Mouse (Mus musculus) forebrain, embryonic 14.5 days (tissue): ENCODE measurements at regions not wholly inside any gene's neighbourhood (a gene's known extent, or its start where the extent isn't known, plus 50 kb on each side); places are given as distances from the start of the nearest gene placed in this dataset.

Experiments
- ATAC-seq: fragments of 200-750 bp; cut with Nextera tagmentation; 2 replicates; pipeline ENCODE4 v1.8.0; 2017; ENCODE audit warnings: mild to moderate bottlenecking, moderate library complexity
- DNase-seq: peaks from one replicate; pipeline ENCODE4 v3.0.0-alpha.2; 2015; ENCODE audit warnings: low spot score
- H3K27ac ChIP-seq: fragments of 300-500 bp; sonication (generic); 2 replicates; pipeline ENCODE4 v1.5.1; 2014; ENCODE audit warnings: low read depth, mild to moderate bottlenecking, control low read depth, low read length, moderate library complexity
- H3K27me3 ChIP-seq: fragments of 300-500 bp; sonication (generic); replicated peaks from 2 replicates; pipeline ENCODE4 v1.6.1; 2014; ENCODE audit warnings: low read length, control low read depth, mixed read lengths; ENCODE audit not compliant: control insufficient read depth, insufficient read depth
- H3K36me3 ChIP-seq: fragments of 300-500 bp; sonication (generic); 2 replicates; pipeline ENCODE4 v1.6.1; 2014; ENCODE audit warnings: low read length, control low read depth; ENCODE audit not compliant: control insufficient read depth, insufficient read depth
- H3K4me1 ChIP-seq: fragments of 300-500 bp; sonication (generic); 2 replicates; pipeline ENCODE4 v1.6.1; 2014; ENCODE audit warnings: antibody characterized with exemption, low read length, control low read depth; ENCODE audit not compliant: control insufficient read depth, insufficient read depth
- H3K4me2 ChIP-seq: fragments of 300-500 bp; sonication (generic); 2 replicates; pipeline ENCODE4 v1.6.1; 2014; ENCODE audit warnings: mild to moderate bottlenecking, control low read depth, low read length
- H3K4me3 ChIP-seq: fragments of 300-500 bp; sonication (generic); 2 replicates; pipeline ENCODE4 v1.5.1; 2014; ENCODE audit warnings: low read depth, low read length, control low read depth
- H3K9ac ChIP-seq: fragments of 300-500 bp; sonication (generic); 2 replicates; pipeline ENCODE4 v1.6.1; 2014; ENCODE audit warnings: mild to moderate bottlenecking, low read length, control low read depth, moderate library complexity
- H3K9me3 ChIP-seq: fragments of 300-500 bp; sonication (generic); replicated peaks from 2 replicates; pipeline ENCODE4 v1.6.1; 2016; ENCODE audit warnings: low read length, control low read depth, mixed read lengths; ENCODE audit not compliant: control insufficient read depth
- WGBS: fragments of 180-500 bp; shearing (Covaris S2); extraction: QIAGEN DNeasy Blood & Tissue Kit; methylation state at CpG from one replicate; pipeline ENCODE4 v1.1.7; 2014; 5-methylcytosine and 5-hydroxymethylcytosine counted together

DNA sequence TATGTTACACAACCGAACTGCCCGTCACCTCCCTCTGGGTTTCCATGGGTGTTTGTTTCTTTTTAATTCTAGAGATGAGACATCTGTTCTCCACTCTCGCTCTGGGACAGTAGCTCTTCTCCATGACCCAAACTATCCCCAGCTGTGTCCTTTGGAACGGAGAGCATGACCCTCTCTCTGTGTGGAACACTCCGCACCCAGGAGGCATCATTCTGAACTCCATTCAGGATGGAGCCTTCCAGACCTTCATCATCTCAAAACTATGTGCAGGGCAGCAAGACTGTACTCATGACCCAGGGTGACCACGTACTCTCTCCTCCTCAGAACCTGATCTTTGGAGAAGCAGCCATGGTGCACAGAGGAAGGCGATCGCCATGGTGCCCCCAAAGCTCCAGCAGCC, 80.5 kb upstream of the Cops8 start:
- no peak overlapping the region for H3K9ac ChIP-seq
- WGBS = 91% methylated on average over 8 of the region's 8 CpGs

DNA sequence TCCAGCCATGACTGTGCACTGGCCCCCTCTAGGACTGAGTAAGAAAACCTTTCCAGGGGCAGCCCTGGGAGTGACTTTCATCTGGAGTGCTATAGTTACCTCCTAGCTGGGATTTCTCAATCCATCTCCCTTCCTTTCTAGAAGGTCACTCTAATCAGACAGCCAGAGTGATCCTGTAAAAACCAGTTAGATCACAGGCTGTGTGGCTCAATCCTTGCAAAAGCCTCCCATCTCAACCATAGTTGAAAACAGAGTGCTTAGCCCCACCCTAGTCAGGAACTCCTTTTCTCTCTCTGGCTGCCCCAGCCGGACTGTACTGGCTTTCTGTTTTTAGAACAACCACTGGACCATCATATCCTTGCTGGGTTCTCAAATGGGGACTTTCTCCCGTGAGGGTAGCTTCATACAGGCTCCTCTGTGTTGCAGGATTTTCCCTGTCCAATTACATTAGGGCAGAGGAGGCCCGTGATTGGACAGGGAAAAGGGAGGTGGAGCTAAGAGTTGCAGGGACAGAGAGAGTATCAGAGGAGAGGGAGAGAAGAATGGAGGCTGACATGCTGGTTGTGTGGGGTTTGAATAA, 78.0 kb upstream of the Cops8 start:
- no peaks in the 10 kb centered on the region for H3K4me1 ChIP-seq
- H3K36me3 ChIP-seq = no peaks in the 10 kb centered on the region
- WGBS = 23% methylated on average over 3 of the region's 3 CpGs
- H3K4me3 ChIP-seq = no peak overlapping the region
- H3K9ac ChIP-seq = no peak overlapping the region
- no peak for ATAC-seq
- no peaks in the 10 kb centered on the region for H3K9me3 ChIP-seq
- no peak overlapping the region for H3K27ac ChIP-seq
- H3K27me3 ChIP-seq = no peaks in the 10 kb centered on the region
- DNase-seq = no peak
- H3K4me2 ChIP-seq = no peak overlapping the region

More for the DNA sequence above, 80.5 kb upstream of the Cops8 start:
- no peaks in the 10 kb centered on the region for H3K4me1 ChIP-seq
- H3K4me2 ChIP-seq = no peak overlapping the region
- no peak overlapping the region for H3K27ac ChIP-seq
- ATAC-seq = no peak
- no peak overlapping the region for H3K4me3 ChIP-seq
- no peaks in the 10 kb centered on the region for H3K36me3 ChIP-seq
- no peak for DNase-seq
- no peaks in the 10 kb centered on the region for H3K27me3 ChIP-seq
- no peaks in the 10 kb centered on the region for H3K9me3 ChIP-seq

DNA sequence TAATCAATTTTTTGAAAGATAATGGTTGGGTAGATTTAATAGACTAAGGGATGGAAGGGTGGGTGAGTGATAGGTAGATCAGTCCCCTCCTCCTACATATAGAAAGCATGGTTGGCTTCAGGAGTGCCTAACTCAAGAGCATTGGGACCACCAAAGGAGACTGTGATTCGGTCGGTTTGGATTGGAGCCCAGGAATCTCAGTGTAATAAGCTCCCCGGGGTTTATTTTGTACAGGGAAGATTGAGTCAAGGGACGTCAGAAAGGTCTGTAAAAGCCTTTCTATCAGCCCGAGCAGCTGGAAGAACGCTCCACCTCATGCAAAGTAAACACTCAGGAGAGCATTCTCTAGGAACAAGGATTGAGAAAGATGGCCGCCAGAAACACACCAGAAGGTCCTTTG, 76.5 kb upstream of the Cops8 start:
- Histone ChIP-seq H3K9ac (no peak overlapping the region), H3K4me1 (no peaks in the 10 kb centered on the region), H3K27me3 (no peaks in the 10 kb centered on the region), H3K4me2 (no peak overlapping the region), H3K9me3 (no peaks in the 10 kb centered on the region), H3K27ac (no peak overlapping the region), H3K4me3 (no peak overlapping the region), H3K36me3 (no peaks in the 10 kb centered on the region)
- ATAC-seq (no peak), DNase-seq (no peak)
- 56% methylated on average over 7 of the region's 7 CpGs for WGBS

DNA sequence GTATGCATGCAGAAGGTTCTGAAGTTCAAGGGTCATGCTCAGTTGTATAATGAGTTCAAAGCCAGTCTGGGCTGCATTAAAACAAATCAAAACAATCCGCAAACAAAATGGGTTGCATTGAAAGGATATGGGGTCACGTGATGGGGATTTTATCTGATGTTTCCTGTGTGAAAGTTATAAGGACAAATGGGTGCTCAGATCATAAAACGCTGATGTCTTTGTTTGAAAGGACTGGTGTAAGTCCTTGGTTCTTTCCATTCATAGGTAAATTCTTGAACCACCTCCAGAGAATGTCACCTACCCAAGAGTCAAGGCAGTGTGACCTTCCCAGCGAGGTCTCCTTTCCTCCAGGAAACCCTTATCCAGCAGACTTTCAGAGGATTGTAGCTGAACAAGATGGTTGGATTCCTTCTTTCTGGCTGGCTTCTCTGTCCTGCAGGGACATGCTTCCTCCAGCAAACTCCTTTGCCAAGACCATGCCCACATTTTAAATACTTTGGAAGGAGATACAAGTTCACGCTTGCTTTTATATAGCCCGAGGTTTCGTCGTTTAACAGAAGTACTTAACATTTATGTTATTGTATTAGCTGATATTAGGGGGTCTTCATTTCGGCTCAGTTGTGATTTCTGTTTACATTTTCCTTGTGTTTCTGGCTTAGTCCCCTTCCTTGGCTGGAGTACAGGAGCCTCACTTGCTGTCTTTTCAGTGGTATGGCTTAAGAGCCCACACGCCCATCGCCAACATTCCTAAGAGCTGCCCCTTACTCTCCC, 74.6 kb upstream of the Cops8 start:
- Histone ChIP-seq H3K27ac (no peak overlapping the region), H3K9ac (no peak overlapping the region), H3K4me1 (no peaks in the 10 kb centered on the region), H3K4me3 (no peak overlapping the region), H3K4me2 (no peak overlapping the region), H3K36me3 (no peaks in the 10 kb centered on the region), H3K27me3 (no peaks in the 10 kb centered on the region), H3K9me3 (no peaks in the 10 kb centered on the region)
- no peak for DNase-seq
- 69% methylated on average over 11 of the region's 11 CpGs for WGBS
- ATAC-seq = no peak

DNA sequence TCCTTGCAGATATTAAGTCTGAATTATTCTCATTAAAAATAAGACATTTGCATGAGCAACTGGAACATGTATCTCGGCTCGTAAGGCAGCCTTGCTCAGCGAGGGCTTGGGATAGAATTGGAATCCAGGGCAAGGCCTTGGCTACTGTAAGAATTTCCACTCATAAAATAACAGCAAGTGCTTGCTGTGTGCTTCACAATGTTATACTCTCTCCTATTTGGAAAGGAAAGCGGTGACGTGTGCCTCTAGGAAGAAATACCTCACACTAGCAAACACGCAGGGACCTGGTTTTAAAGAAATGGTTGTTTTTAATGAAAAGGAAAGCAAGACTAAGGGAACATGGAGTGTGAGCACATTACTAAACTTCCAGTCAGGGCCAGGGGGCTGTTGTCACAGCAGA, 69.3 kb upstream of the Cops8 start:
- 92% methylated on average over 6 of the region's 6 CpGs for WGBS
- Histone ChIP-seq H3K36me3 (no peaks in the 10 kb centered on the region), H3K9me3 (no peaks in the 10 kb centered on the region), H3K4me1 (no peaks in the 10 kb centered on the region), H3K27me3 (no peaks in the 10 kb centered on the region), H3K4me2 (no peak overlapping the region), H3K27ac (no peak overlapping the region), H3K4me3 (no peak overlapping the region), H3K9ac (no peak overlapping the region)
- ATAC-seq = no peak
- no peak for DNase-seq

DNA sequence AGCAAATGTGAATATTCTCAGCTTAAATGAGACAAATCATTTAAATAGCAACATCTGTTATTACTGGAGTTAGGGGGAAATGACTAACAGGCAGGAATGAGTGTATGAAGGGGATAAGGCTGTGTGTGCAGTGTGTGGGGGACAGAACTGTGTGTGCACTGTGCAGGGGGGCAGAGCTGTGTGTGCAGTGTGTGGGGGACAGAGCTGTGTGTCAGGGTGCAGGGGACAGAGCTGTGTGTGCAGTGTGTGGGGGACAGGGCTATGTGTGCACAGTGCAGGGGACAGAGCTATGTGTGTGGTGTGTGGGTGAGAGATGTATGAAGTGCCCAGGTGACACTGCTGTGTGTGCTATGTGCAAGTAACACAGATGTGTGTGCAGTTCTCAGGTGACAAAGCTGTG, 66.7 kb upstream of the Cops8 start:
- Histone ChIP-seq H3K27me3 (no peaks in the 10 kb centered on the region), H3K27ac (no peak overlapping the region), H3K4me1 (no peaks in the 10 kb centered on the region), H3K36me3 (no peaks in the 10 kb centered on the region), H3K9me3 (peaks cover under 1% of the 10 kb centered on the region; the same call in 1 of the 2 replicates), H3K9ac (no peak overlapping the region), H3K4me2 (no peak overlapping the region), H3K4me3 (no peak overlapping the region)
- ATAC-seq = no peak
- DNase-seq = no peak

DNA sequence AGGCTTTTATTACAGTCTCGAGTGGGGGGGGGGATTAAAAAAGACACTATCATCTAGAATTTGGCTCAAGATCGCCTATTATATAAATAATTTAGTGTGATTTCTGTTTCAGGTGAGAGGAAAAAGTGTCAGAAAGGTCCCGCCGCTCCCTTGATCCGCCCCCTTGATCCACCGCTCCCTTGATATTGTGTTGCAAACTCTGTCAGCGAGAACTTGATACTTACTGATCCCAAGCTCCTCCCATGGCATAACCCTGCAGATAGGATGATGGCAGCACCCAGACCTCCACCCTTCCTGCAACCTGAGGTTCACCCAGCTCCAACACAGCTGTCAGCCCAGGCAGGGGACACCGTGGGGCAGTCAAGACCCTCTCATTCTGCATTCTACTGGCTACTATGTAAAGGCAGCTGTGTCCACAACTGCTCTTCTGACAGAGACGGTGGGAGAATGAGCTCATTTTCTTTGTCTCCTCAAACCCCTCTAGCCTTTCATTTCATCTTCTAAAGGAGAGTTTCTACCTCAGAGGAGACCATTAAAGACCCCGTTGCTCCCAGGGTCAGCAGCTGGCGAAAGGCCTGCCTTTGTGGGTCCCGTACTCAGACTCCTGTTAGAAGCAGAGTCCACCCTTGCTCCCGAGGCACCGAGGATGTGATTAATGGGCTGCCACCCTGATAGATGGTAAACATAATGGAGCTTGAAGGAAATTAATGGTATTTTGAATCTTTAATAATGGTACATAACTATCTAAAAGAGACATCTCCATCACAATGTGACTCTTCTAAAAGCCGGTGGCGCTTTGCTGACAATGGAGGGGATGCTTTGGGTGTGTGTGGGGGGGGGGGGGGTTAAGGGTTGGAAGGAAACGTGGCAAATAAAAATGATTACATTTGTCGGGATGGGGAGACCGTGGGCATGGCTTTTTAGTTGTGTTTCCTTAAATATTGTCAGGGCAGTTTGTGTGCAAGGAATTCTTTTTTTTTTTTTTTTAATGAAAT, 58.7 kb upstream of the Cops8 start:
- no peak for ATAC-seq
- H3K36me3 ChIP-seq = no peaks in the 10 kb centered on the region
- no peak overlapping the region for H3K4me3 ChIP-seq
- 36% methylated on average over 19 of the region's 19 CpGs for WGBS
- no peak overlapping the region for H3K27ac ChIP-seq
- no peak for DNase-seq
- H3K27me3 ChIP-seq = no peaks in the 10 kb centered on the region
- no peak overlapping the region for H3K9ac ChIP-seq
- no peaks in the 10 kb centered on the region for H3K4me1 ChIP-seq
- H3K4me2 ChIP-seq = no peak overlapping the region
- H3K9me3 ChIP-seq = peaks cover 6% of the 10 kb centered on the region; the same call in 1 of the 2 replicates

DNA sequence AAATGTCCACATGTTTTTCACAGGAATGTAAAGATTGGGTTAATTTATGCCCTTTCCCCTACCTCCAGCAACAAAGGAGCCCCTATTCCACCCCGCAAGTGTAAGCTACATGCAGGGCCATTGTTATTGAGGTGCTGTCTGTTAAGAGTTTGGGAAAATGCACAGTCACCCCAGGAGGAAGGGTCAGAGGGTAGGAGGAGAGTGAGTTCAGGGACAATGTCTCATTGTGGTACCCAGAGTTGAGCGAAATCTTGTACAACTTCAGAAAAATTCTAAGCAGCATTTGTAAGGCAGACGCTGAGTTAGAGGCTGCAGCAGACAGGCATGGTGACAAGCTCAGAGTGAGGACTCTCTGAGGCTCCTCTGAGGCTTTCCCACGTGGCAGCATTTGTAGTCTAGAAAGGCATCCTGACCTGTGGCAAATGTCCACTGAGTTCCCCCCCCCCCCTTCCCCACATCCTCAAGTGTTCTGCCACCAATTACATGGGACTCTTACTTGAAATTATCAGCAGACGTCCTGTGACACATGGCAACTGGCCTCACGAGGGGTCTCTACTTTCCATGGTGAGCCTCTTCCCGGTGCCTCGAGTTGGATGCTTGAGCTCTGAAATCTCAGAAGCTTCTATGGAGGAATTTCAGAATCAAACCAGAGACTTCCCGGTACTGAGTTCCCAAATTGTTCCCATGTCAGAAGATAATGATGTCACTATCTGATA, 57.8 kb upstream of the Cops8 start:
- WGBS = 42% methylated on average over 9 of the region's 9 CpGs
- no peak overlapping the region for H3K9ac ChIP-seq
- H3K36me3 ChIP-seq = no peaks in the 10 kb centered on the region
- no peaks in the 10 kb centered on the region for H3K4me1 ChIP-seq
- DNase-seq = no peak
- no peak for ATAC-seq
- no peak overlapping the region for H3K4me2 ChIP-seq
- no peak overlapping the region for H3K4me3 ChIP-seq
- no peak overlapping the region for H3K27ac ChIP-seq
- no peaks in the 10 kb centered on the region for H3K27me3 ChIP-seq
- H3K9me3 ChIP-seq = peaks cover 6% of the 10 kb centered on the region; the same call in 1 of the 2 replicates
